Mouse (Mus musculus) limb, embryonic 12.5 days (tissue): ENCODE measurements around the gene Zbtb34. TPM values are rescaled to one million over a fixed set of nuclear protein-coding genes. Genes with fewer than 3 reads are reported as not detected.
A peak's percentile ranks its signal among the peaks of the same experiment; 100 is the strongest.

Source experiments
- ATAC-seq: fragments of 200-750 bp; cut with Nextera tagmentation; 2 replicates; pipeline ENCODE4 v1.8.0; 2017; ENCODE audit warnings: low read depth, moderate TSS enrichment; ENCODE audit not compliant: insufficient number of reproducible peaks, insufficient read depth, low FRiP score, low TSS enrichment
- H3K27ac ChIP-seq: fragments of 300-500 bp; sonication (generic); 2 replicates; pipeline ENCODE4 v1.5.1; 2016; ENCODE audit warnings: mild to moderate bottlenecking, moderate library complexity
- H3K27me3 ChIP-seq: fragments of 300-500 bp; sonication (generic); 2 replicates; pipeline ENCODE4 v1.6.1; 2016; ENCODE audit warnings: mild to moderate bottlenecking, moderate library complexity
- H3K36me3 ChIP-seq: fragments of 300-500 bp; sonication (generic); 2 replicates; pipeline ENCODE4 v1.6.1; 2016; ENCODE audit warnings: mild to moderate bottlenecking, moderate library complexity
- H3K4me1 ChIP-seq: fragments of 300-500 bp; sonication (generic); replicated peaks from 2 replicates; pipeline ENCODE4 v1.6.1; 2016
- H3K4me2 ChIP-seq: fragments of 300-500 bp; sonication (generic); 2 replicates; pipeline ENCODE4 v1.6.1; 2016; ENCODE audit warnings: mild to moderate bottlenecking, moderate library complexity
- H3K4me3 ChIP-seq: fragments of 300-500 bp; sonication (generic); replicated peaks from 2 replicates; pipeline ENCODE4 v1.5.1; 2016; ENCODE audit warnings: mild to moderate bottlenecking
- H3K9ac ChIP-seq: fragments of 300-500 bp; sonication (generic); replicated peaks from 2 replicates; pipeline ENCODE4 v1.6.1; 2016; ENCODE audit warnings: mild to moderate bottlenecking, moderate library complexity
- H3K9me3 ChIP-seq: fragments of 300-500 bp; sonication (generic); 2 replicates; pipeline ENCODE4 v1.6.1; 2016; ENCODE audit warnings: mild to moderate bottlenecking, moderate library complexity
- WGBS: fragments of 180-500 bp; shearing (Covaris S2); methylation state at CpG from one replicate; pipeline ENCODE4 v1.1.7; 2016; 5-methylcytosine and 5-hydroxymethylcytosine counted together
- polyA plus RNA-seq: library from polyadenylated mRNA; unstranded; fragments of >200 nt; fragmentation: Nextera tagmentation; extraction: Ambion mirVana; gene quantifications from 2 replicates; pipeline ENCODE4 v1.2.1, GENCODE M21; 2016

Zbtb34 gene
- polyA plus RNA-seq, 1 experiment from 2014 or later, result 8.7 TPM

DNA sequence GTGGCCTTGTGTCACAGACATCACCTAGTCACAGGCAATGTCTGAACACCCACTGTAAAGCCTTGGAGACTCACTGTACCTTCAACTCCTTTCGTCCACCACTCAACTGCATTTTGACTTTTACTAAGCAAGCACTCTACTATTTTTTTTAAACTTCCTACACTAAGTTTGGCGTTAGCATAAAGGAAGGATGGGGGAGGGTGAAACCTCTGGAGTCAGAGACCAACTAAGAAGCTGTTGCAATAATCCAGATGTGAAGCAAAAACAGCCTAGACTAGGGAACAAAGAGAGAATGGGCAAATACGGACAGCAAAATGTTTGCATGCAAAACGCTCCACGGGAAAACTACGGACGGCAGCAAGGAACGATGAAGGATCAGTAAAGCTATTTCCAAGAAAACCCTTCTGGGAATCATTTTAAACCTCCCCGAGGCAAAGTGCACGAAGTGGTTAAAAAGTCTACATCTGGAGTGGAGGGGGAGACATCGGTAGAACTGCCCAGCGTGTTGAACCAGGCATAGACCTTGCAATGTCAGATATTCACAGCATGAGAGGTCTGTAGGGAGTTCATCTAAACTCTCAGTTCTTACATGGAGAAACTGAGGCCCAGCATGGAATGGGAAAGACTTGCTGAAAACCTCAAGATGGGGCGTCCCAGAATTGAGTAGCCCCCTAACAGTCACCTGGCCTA, 898 bp downstream of the Zbtb34 start:
- H3K9me3 ChIP-seq, result no peaks in the 10 kb centered on the region
- 0 out of 2 replicates have a peak, but pooled peaks have one; percentile 8 for ATAC-seq
- peaks cover 15% of the 10 kb centered on the region for H3K36me3 ChIP-seq
- H3K27me3 ChIP-seq, result no peaks in the 10 kb centered on the region
- peak overlapping the region; percentile 88 for H3K4me2 ChIP-seq
- 8% methylated on average over 13 of the region's 13 CpGs for WGBS
- H3K9ac ChIP-seq, result peak overlapping the region; percentile 92
- peaks cover 20% of the 10 kb centered on the region for H3K4me1 ChIP-seq
- peak overlapping the region; percentile 100 for H3K4me3 ChIP-seq
- peak overlapping the region; percentile 70 for H3K27ac ChIP-seq

GRCm38 (mm10) chr2:33429339-33429738, 1.8 kb downstream of the Zbtb34 start:
- ATAC-seq, result no peak
- H3K4me2 ChIP-seq, result peak overlapping the region; percentile 88
- 50% methylated on average over 6 of the region's 6 CpGs for WGBS
- H3K27ac ChIP-seq, result peak overlapping the region; percentile 3; the same call in 1 of the 2 replicates
- peaks cover 20% of the 10 kb centered on the region for H3K4me1 ChIP-seq
- H3K4me3 ChIP-seq, result peak overlapping the region; percentile 100
- H3K9ac ChIP-seq, result peak overlapping the region; percentile 92
- H3K9me3 ChIP-seq, result no peaks in the 10 kb centered on the region
- H3K27me3 ChIP-seq, result no peaks in the 10 kb centered on the region
- peaks cover 21% of the 10 kb centered on the region for H3K36me3 ChIP-seq

GRCm38 (mm10) chr2:33426640-33427398, 4.3 kb downstream of the Zbtb34 start:
- Histone ChIP-seq H3K4me1 (peaks cover 20% of the 10 kb centered on the region), H3K4me3 (no peak overlapping the region), H3K27me3 (no peaks in the 10 kb centered on the region), H3K4me2 (no peak overlapping the region), H3K27ac (no peak overlapping the region), H3K36me3 (peaks cover 40% of the 10 kb centered on the region), H3K9me3 (no peaks in the 10 kb centered on the region), H3K9ac (no peak overlapping the region)
- no peak for ATAC-seq
- WGBS, result 77% methylated on average over 10 of the region's 10 CpGs

- Histone ChIP-seq H3K9ac (no peak overlapping the region), H3K36me3 (peaks cover 45% of the 10 kb centered on the region), H3K27me3 (no peaks in the 10 kb centered on the region), H3K4me1 (no peaks in the 10 kb centered on the region), H3K4me3 (no peak overlapping the region), H3K27ac (no peak overlapping the region), H3K4me2 (no peak overlapping the region), H3K9me3 (no peaks in the 10 kb centered on the region)
- no peak for ATAC-seq
- WGBS, result 71% methylated on average over 4 of the region's 4 CpGs
These were observed 13.7 kb downstream of the Zbtb34 start for GRCm38 (mm10) chr2:33417454-33417853.

- ATAC-seq, result no peak
- WGBS, result 93% methylated on average over 13 of the region's 13 CpGs
- H3K27ac ChIP-seq, result no peak overlapping the region
- no peak overlapping the region for H3K4me3 ChIP-seq
- no peak overlapping the region for H3K9ac ChIP-seq
- no peak overlapping the region for H3K4me2 ChIP-seq
- peaks cover 56% of the 10 kb centered on the region for H3K36me3 ChIP-seq
- no peaks in the 10 kb centered on the region for H3K27me3 ChIP-seq
- H3K9me3 ChIP-seq, result no peaks in the 10 kb centered on the region
- H3K4me1 ChIP-seq, result no peaks in the 10 kb centered on the region
These were observed 17.1 kb downstream of the Zbtb34 start for GRCm38 (mm10) chr2:33414019-33414418.

GRCm38 (mm10) chr2:33412111-33412510, 19.0 kb downstream of the Zbtb34 start:
- Histone ChIP-seq H3K4me1 (no peaks in the 10 kb centered on the region), H3K36me3 (peaks cover 70% of the 10 kb centered on the region), H3K4me3 (no peak overlapping the region), H3K9ac (no peak overlapping the region), H3K9me3 (no peaks in the 10 kb centered on the region), H3K4me2 (no peak overlapping the region), H3K27me3 (no peaks in the 10 kb centered on the region), H3K27ac (no peak overlapping the region)
- no peak for ATAC-seq
- 90% methylated on average over 14 of the region's 14 CpGs for WGBS

DNA sequence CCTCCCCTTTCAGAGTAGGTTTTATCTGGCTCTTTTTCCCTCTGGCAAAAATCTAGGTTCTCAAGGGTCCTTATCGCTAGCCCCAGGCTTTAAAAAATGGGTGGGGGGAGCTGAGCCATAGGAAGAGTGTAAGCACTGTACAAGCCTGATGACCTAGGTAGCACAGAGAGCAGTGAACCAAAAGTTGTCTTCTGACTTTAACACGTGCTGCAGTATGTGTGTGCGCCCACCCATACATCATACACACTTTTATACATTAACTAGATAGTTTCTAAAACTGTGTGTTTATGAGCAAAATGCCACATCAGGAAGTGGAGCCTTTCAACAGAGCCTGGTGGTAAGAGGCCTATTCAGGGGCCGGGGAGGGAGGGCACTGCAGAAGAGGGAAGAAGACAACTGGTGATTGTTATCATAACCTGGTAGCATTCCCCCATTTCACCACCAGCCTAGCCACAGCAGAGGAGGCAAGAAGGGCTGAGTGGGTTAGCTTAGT, 27.6 kb downstream of the Zbtb34 start:
- no peak overlapping the region for H3K9ac ChIP-seq
- H3K27ac ChIP-seq, result no peak overlapping the region
- no peak overlapping the region for H3K4me2 ChIP-seq
- peaks cover 28% of the 10 kb centered on the region; the same call in 1 of the 2 replicates for H3K36me3 ChIP-seq
- no peak for ATAC-seq
- WGBS, result 91% methylated on average over 4 of the region's 4 CpGs
- no peaks in the 10 kb centered on the region for H3K9me3 ChIP-seq
- H3K4me1 ChIP-seq, result no peaks in the 10 kb centered on the region
- no peak overlapping the region for H3K4me3 ChIP-seq
- H3K27me3 ChIP-seq, result no peaks in the 10 kb centered on the region; the same call in 1 of the 2 replicates

DNA sequence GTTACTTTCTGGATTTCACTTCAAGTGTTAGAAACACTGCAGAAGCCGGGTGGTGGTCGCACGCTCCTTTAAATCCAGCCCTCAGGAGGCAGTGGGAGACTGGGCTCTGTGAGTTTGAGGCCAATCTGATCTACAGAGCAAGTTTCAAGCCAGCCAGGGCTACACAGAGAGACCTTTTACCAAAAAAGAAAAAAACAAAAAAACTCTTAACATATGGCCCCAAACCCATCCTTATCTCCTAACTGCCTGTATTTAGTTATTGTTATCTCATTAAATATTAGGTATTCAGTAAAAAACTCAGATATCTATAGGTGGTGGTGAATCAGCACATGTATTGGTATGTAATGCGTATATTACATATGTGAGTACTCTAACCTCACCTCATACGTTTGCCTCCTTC, 28.5 kb downstream of the Zbtb34 start:
- H3K9ac ChIP-seq, result no peak overlapping the region
- ATAC-seq, result no peak
- no peak overlapping the region for H3K4me3 ChIP-seq
- peaks cover 21% of the 10 kb centered on the region; the same call in 1 of the 2 replicates for H3K36me3 ChIP-seq
- WGBS, result 65% methylated on average over 5 of the region's 5 CpGs
- no peaks in the 10 kb centered on the region; the same call in 1 of the 2 replicates for H3K27me3 ChIP-seq
- H3K4me2 ChIP-seq, result no peak overlapping the region
- no peaks in the 10 kb centered on the region for H3K4me1 ChIP-seq
- no peaks in the 10 kb centered on the region for H3K9me3 ChIP-seq
- H3K27ac ChIP-seq, result no peak overlapping the region

GRCm38 (mm10) chr2:33402236-33402635, 28.9 kb downstream of the Zbtb34 start:
- no peaks in the 10 kb centered on the region for H3K9me3 ChIP-seq
- no peak for ATAC-seq
- WGBS, result 37% methylated on average over 7 of the region's 7 CpGs
- no peak overlapping the region for H3K4me3 ChIP-seq
- peaks cover 17% of the 10 kb centered on the region; the same call in 1 of the 2 replicates for H3K36me3 ChIP-seq
- H3K9ac ChIP-seq, result no peak overlapping the region
- no peak overlapping the region for H3K4me2 ChIP-seq
- no peak overlapping the region for H3K27ac ChIP-seq
- H3K4me1 ChIP-seq, result no peaks in the 10 kb centered on the region
- H3K27me3 ChIP-seq, result no peaks in the 10 kb centered on the region; the same call in 1 of the 2 replicates

DNA sequence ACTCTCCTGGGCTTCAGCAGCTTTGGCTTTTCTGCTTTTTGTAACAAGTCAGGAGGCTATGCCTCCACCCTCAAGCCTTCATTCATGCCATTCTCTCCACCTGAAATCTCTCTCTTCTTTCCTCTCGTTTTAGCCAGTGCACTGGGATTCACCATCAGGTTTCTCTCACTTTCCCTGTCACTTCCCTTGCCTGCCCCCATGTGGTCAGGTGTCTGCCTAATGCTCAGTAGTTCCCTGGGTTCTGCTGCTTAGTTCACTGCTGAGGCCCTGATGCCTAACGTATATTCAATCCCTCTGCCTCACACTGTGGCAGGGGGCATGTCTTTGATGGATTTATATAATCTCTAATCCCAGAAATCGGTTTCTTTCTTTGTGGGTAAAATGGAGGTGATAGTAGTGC, 29.9 kb downstream of the Zbtb34 start:
- no peak for ATAC-seq
- 37% methylated on average over 3 of the region's 3 CpGs for WGBS
- no peaks in the 10 kb centered on the region for H3K4me1 ChIP-seq
- H3K9me3 ChIP-seq, result no peaks in the 10 kb centered on the region
- H3K9ac ChIP-seq, result no peak overlapping the region
- no peak overlapping the region for H3K4me3 ChIP-seq
- peaks cover 8% of the 10 kb centered on the region; the same call in 1 of the 2 replicates for H3K36me3 ChIP-seq
- H3K27me3 ChIP-seq, result no peaks in the 10 kb centered on the region; the same call in 1 of the 2 replicates
- no peak overlapping the region for H3K4me2 ChIP-seq
- H3K27ac ChIP-seq, result no peak overlapping the region

- Histone ChIP-seq H3K4me3 (no peak overlapping the region), H3K27me3 (no peaks in the 10 kb centered on the region; the same call in 1 of the 2 replicates), H3K36me3 (0 out of 2 replicates have a peak, but pooled peaks cover 3% of the 10 kb centered on the region), H3K9ac (no peak overlapping the region), H3K27ac (no peak overlapping the region), H3K4me1 (0 out of 2 replicates have a peak, but pooled peaks cover 1% of the 10 kb centered on the region), H3K4me2 (no peak overlapping the region), H3K9me3 (no peaks in the 10 kb centered on the region)
- 78% methylated on average over 5 of the region's 5 CpGs for WGBS
- ATAC-seq, result no peak
These were observed 30.6 kb downstream of the Zbtb34 start for GRCm38 (mm10) chr2:33400541-33400940.
